Mouse (Mus musculus) heart, postnatal 0 days (tissue): ENCODE results near the gene Zfp512b. TPM values are rescaled to one million over a fixed set of nuclear protein-coding genes. Genes with fewer than 3 reads are reported as not detected.

ENCODE experiments used
- ATAC-seq: fragments of 200-750 bp; cut with Nextera tagmentation; 2 replicates; pipeline ENCODE4 v1.8.0; 2017; ENCODE audit warnings: low read depth, moderate number of reproducible peaks, moderate library complexity; ENCODE audit not compliant: insufficient read depth
- DNase-seq: peaks from one replicate; pipeline ENCODE4 v3.0.0-alpha.2; 2016; ENCODE audit warnings: low spot score
- H3K27ac ChIP-seq: fragments of 300-500 bp; sonication (generic); 2 replicates; pipeline ENCODE4 v1.5.1; 2014; ENCODE audit warnings: low read depth, mild to moderate bottlenecking
- H3K27me3 ChIP-seq: fragments of 300-500 bp; sonication (generic); 2 replicates; pipeline ENCODE4 v1.6.1; 2014; ENCODE audit warnings: low read length, mixed read lengths; ENCODE audit not compliant: control insufficient read depth, insufficient read depth
- H3K36me3 ChIP-seq: fragments of 300-500 bp; sonication (generic); replicated peaks from 2 replicates; pipeline ENCODE4 v1.6.1; 2014; ENCODE audit warnings: low read length, mixed read lengths; ENCODE audit not compliant: control insufficient read depth, insufficient read depth
- H3K4me1 ChIP-seq: fragments of 300-500 bp; sonication (generic); 2 replicates; pipeline ENCODE4 v1.6.1; 2014; ENCODE audit warnings: antibody characterized with exemption; ENCODE audit not compliant: control insufficient read depth, insufficient read depth
- H3K4me2 ChIP-seq: fragments of 300-500 bp; sonication (generic); 2 replicates; pipeline ENCODE4 v1.6.1; 2014; ENCODE audit warnings: low read depth, mild to moderate bottlenecking, low read length, moderate library complexity
- H3K4me3 ChIP-seq: fragments of 300-500 bp; sonication (generic); 2 replicates; pipeline ENCODE4 v1.5.1; 2014; ENCODE audit warnings: low read depth, low read length
- H3K9ac ChIP-seq: fragments of 300-500 bp; sonication (generic); replicated peaks from 2 replicates; pipeline ENCODE4 v1.6.1; 2014; ENCODE audit warnings: low read depth, low read length, mixed read lengths
- H3K9me3 ChIP-seq: fragments of 300-500 bp; sonication (generic); replicated peaks from 2 replicates; pipeline ENCODE4 v1.6.1; 2016; ENCODE audit warnings: low read length; ENCODE audit not compliant: control insufficient read depth
- CTCF ChIP-seq: IDR thresholded peaks from 2 replicates; pipeline ENCODE4 v1.5.1; 2016; ENCODE audit warnings: antibody characterized with exemption, control low read depth, low read depth
- EP300 ChIP-seq: IDR thresholded peaks from 2 replicates; pipeline ENCODE4 v1.6.1; 2016; ENCODE audit warnings: antibody characterized with exemption, low read depth
- WGBS: fragments of 180-500 bp; shearing (Covaris S2); extraction: QIAGEN DNeasy Blood & Tissue Kit; methylation state at CpG from one replicate; pipeline ENCODE4 v1.1.7; 2014; 5-methylcytosine and 5-hydroxymethylcytosine counted together
- polyA plus RNA-seq: library from polyadenylated mRNA; unstranded; fragments of >200 nt; fragmentation: Nextera tagmentation; extraction: Ambion mirVana; gene quantifications from 2 replicates; pipeline ENCODE4 v1.2.1, GENCODE M21; 2015
- total RNA-seq: library from RNA; depleted of rRNA; stranded (reverse); fragments of >200 nt; gene quantifications from 2 replicates; pipeline ENCODE4 v1.2.3, GENCODE M21; 2014; ENCODE audit warnings: low replicate concordance

Zfp512b gene
- total and polyA plus RNA-seq, 2 experiments from 2014 or later, result 16.2 to 17.6 TPM

- peaks cover 33% of the 10 kb centered on the region for H3K4me1 ChIP-seq
- H3K9ac ChIP-seq, result peak overlapping the region; percentile 76
- TF ChIP-seq CTCF, result no peak
- TF ChIP-seq EP300, result 0 out of 2 replicates have a peak, but pooled peaks have one; percentile 10
- no peaks in the 10 kb centered on the region for H3K9me3 ChIP-seq
- no peak for DNase-seq
- peak overlapping the region; percentile 93 for H3K4me2 ChIP-seq
- peak overlapping the region; percentile 83 for H3K4me3 ChIP-seq
- H3K36me3 ChIP-seq, result peaks cover 15% of the 10 kb centered on the region
- H3K27ac ChIP-seq, result peak overlapping the region; percentile 92
- no peaks in the 10 kb centered on the region for H3K27me3 ChIP-seq
- ATAC-seq, result no peak
- 60% methylated on average over 5 of the region's 5 CpGs for WGBS
These were observed 12.4 kb downstream of the Zfp512b start for GRCm38 (mm10) chr2:181580131-181580772.

- H3K27ac ChIP-seq, result 0 out of 2 replicates have a peak overlapping the region, but pooled peaks have one; percentile 26
These were observed 12.9 kb downstream of the Zfp512b start for GRCm38 (mm10) chr2:181579681-181580080.

GRCm38 (mm10) chr2:181578790-181579618 lies 13.6 kb downstream of the Zfp512b start:
- TF ChIP-seq EP300 (no peak), CTCF (no peak)
- Histone ChIP-seq H3K4me1 (peaks cover 33% of the 10 kb centered on the region), H3K4me3 (no peak overlapping the region), H3K9me3 (no peaks in the 10 kb centered on the region), H3K36me3 (peaks cover 12% of the 10 kb centered on the region; the same call in 1 of the 2 replicates), H3K27me3 (no peaks in the 10 kb centered on the region), H3K27ac (peak overlapping the region; percentile 26; the same call in 1 of the 2 replicates), H3K9ac (no peak overlapping the region), H3K4me2 (no peak overlapping the region)
- no peak for ATAC-seq
- no peak for DNase-seq
- 32% methylated on average over 5 of the region's 5 CpGs for WGBS

More at GRCm38 (mm10) chr2:181579681-181580080, 12.9 kb downstream of the Zfp512b start:
- no peak overlapping the region for H3K4me2 ChIP-seq
- H3K36me3 ChIP-seq, result peaks cover 14% of the 10 kb centered on the region
- no peak for ATAC-seq
- TF ChIP-seq CTCF (no peak), EP300 (no peak)
- H3K4me1 ChIP-seq, result peaks cover 33% of the 10 kb centered on the region
- WGBS, result 96% methylated on average over 1 of the region's 1 CpGs
- no peaks in the 10 kb centered on the region for H3K27me3 ChIP-seq
- no peaks in the 10 kb centered on the region for H3K9me3 ChIP-seq
- DNase-seq, result no peak
- no peak overlapping the region for H3K9ac ChIP-seq
- H3K4me3 ChIP-seq, result no peak overlapping the region

- ATAC-seq, result no peak
- Histone ChIP-seq H3K4me2 (no peak overlapping the region), H3K27me3 (no peaks in the 10 kb centered on the region), H3K4me1 (peaks cover 33% of the 10 kb centered on the region), H3K27ac (no peak overlapping the region), H3K36me3 (peaks cover 18% of the 10 kb centered on the region), H3K4me3 (no peak overlapping the region), H3K9ac (peak overlapping the region; percentile 37; the same call in 1 of the 2 replicates), H3K9me3 (no peaks in the 10 kb centered on the region)
- DNase-seq, result no peak
- 32% methylated on average over 7 of the region's 7 CpGs for WGBS
- no peak for TF ChIP-seq EP300
- TF ChIP-seq CTCF, result no peak
These were observed 14.5 kb downstream of the Zfp512b start for GRCm38 (mm10) chr2:181577981-181578581.

- Histone ChIP-seq H3K27ac (no peak overlapping the region), H3K4me1 (peaks cover 33% of the 10 kb centered on the region), H3K4me3 (no peak overlapping the region), H3K4me2 (no peak overlapping the region), H3K27me3 (no peaks in the 10 kb centered on the region), H3K9ac (no peak overlapping the region), H3K36me3 (peaks cover 28% of the 10 kb centered on the region), H3K9me3 (no peaks in the 10 kb centered on the region)
- 63% methylated on average over 2 of the region's 2 CpGs for WGBS
- no peak for ATAC-seq
- no peak for TF ChIP-seq CTCF
- TF ChIP-seq EP300, result no peak
- DNase-seq, result no peak
These were observed 15.5 kb downstream of the Zfp512b start for GRCm38 (mm10) chr2:181577126-181577525.
